8 mouse cellular contexts compared by ENCODE assay signal in genomic region chr8:71392871-71393270, GRCm38 (mm10). TPM values are rescaled to one million over a fixed set of nuclear protein-coding genes. Genes with fewer than 3 reads are reported as not detected.
DNase-seq lines count a peak whose midpoint lies in the region; ATAC-seq lines count a peak whose summit lies in the region.

No protein-coding gene starts in this region.

- peaks cover 11% of the 10 kb centered on the region for H3K4me1 ChIP-seq in brown adipose tissue, adult 24 weeks (ENCODE audit: control insufficient read depth, insufficient read depth, insufficient read length, low read length)

- peak overlapping the region; percentile 72 for H3K4me3 ChIP-seq in brown adipose tissue, adult 24 weeks (ENCODE audit: insufficient read depth, low read depth, low read length)

- no peak for ATAC-seq in activated CD4-positive, CD25-positive, alpha-beta regulatory T cell, adult 4 months

- peak; percentile 19 for DNase-seq in gastrocnemius, postnatal 25 days
- DNase-seq in gastrocnemius, postnatal 10 days, result no peak
- peak; percentile 55 for DNase-seq in 416B (ENCODE audit: low read depth)
- DNase-seq in kidney, postnatal 10 days, result peak; percentile 79
- DNase-seq in lung, postnatal 4 days, result peak; percentile 66 to 68
- no peak for DNase-seq in layer of hippocampus, adult 9-10 months (ENCODE audit: low spot score)

- peak overlapping the region; percentile 32 for H3K27ac ChIP-seq in brown adipose tissue, adult 24 weeks (replicated peaks; ENCODE audit: low read depth, low read length)

RNA-seq across cellular contexts. Expression of gene Ushbp1, which starts 2.7 kb away (rescaled TPM):
- 1 to 10 TPM; 5.5 to 9.9 TPM for total RNA-seq in gastrocnemius, postnatal 25 days (2021)
- total RNA-seq in gastrocnemius, postnatal 10 days (2021), result 10 to 100 TPM; 11.7 to 18.1 TPM
- polyA plus RNA-seq in brown adipose tissue, adult 24 weeks (2012; ENCODE audit: insufficient read depth, insufficient read length, missing spikeins), result 12.8 and 20.7 TPM in 2 replicates
- under 1 TPM in 1 of 2 experiments, not detected in 1; 0.28 TPM for polyA plus RNA-seq in activated CD4-positive, CD25-positive, alpha-beta regulatory T cell, adult 4 months (2017; shearing (Covaris generic))

RNA-seq across cellular contexts. Expression of gene Babam1, which starts 3.8 kb away (rescaled TPM):
- total RNA-seq in gastrocnemius, postnatal 25 days (2021), result 10 to 100 TPM; 59.2 to 71.2 TPM
- 10 to 100 TPM; 68.5 to 70.4 TPM for total RNA-seq in gastrocnemius, postnatal 10 days (2021)
- 78.3 and 79.0 TPM in 2 replicates for polyA plus RNA-seq in brown adipose tissue, adult 24 weeks (2012; ENCODE audit: insufficient read depth, insufficient read length, missing spikeins)
- 10 to 100 TPM; 59.2 to 67.9 TPM for polyA plus RNA-seq in activated CD4-positive, CD25-positive, alpha-beta regulatory T cell, adult 4 months (2017; shearing (Covaris generic))

RNA-seq across cellular contexts. Expression of gene Nr2f6, which starts 11.1 kb away (rescaled TPM):
- 10 to 100 TPM; 21.6 to 21.7 TPM for total RNA-seq in gastrocnemius, postnatal 25 days (2021)
- total RNA-seq in gastrocnemius, postnatal 10 days (2021), result 10 to 100 TPM; 23.2 to 29.7 TPM
- polyA plus RNA-seq in brown adipose tissue, adult 24 weeks (2012; ENCODE audit: insufficient read depth, insufficient read length, missing spikeins), result 43.4 and 56.0 TPM in 2 replicates
- under 1 TPM in 1 of 2 experiments, not detected in 1; 0.45 TPM for polyA plus RNA-seq in activated CD4-positive, CD25-positive, alpha-beta regulatory T cell, adult 4 months (2017; shearing (Covaris generic))

RNA-seq across cellular contexts. Expression of gene Ankle1, which starts 12.9 kb away (rescaled TPM):
- under 1 TPM; 0.20 to 0.29 TPM for total RNA-seq in gastrocnemius, postnatal 25 days (2021)
- 1 to 10 TPM; 1.7 to 2.1 TPM for total RNA-seq in gastrocnemius, postnatal 10 days (2021)
- polyA plus RNA-seq in brown adipose tissue, adult 24 weeks (2012; ENCODE audit: insufficient read depth, insufficient read length, missing spikeins), result not detected in 2 replicates
- polyA plus RNA-seq in activated CD4-positive, CD25-positive, alpha-beta regulatory T cell, adult 4 months (2017; shearing (Covaris generic)), result 1 to 10 TPM; 1.7 to 2.4 TPM

RNA-seq across cellular contexts. Expression of gene Ocel1, which starts 21.8 kb away (rescaled TPM):
- 1 to 10 TPM; 6.9 to 8.0 TPM for total RNA-seq in gastrocnemius, postnatal 25 days (2021)
- 1 to 10 TPM; 7.4 to 8.1 TPM for total RNA-seq in gastrocnemius, postnatal 10 days (2021)
- polyA plus RNA-seq in brown adipose tissue, adult 24 weeks (2012; ENCODE audit: insufficient read depth, insufficient read length, missing spikeins), result 8.3 and 9.1 TPM in 2 replicates
- polyA plus RNA-seq in activated CD4-positive, CD25-positive, alpha-beta regulatory T cell, adult 4 months (2017; shearing (Covaris generic)), result 1 to 10 TPM; 3.7 to 4.9 TPM

Comparison
In these comparisons a context has a peak if more than half of its experiments do, and no peak if none do; other contexts are left out.
1. DNase-seq: peak in gastrocnemius, postnatal 25 days (single experiment), 416B (single experiment), kidney, postnatal 10 days (single experiment) and lung, postnatal 4 days (2 of 2); none in gastrocnemius, postnatal 10 days (single experiment) and layer of hippocampus, adult 9-10 months (single experiment).